Mouse (Mus musculus): ENCODE measurements at regions not wholly inside any gene's neighbourhood (a gene's known extent, or its start where the extent isn't known, plus 50 kb on each side); places are given as distances from the start of the nearest gene placed in this dataset.

DNA sequence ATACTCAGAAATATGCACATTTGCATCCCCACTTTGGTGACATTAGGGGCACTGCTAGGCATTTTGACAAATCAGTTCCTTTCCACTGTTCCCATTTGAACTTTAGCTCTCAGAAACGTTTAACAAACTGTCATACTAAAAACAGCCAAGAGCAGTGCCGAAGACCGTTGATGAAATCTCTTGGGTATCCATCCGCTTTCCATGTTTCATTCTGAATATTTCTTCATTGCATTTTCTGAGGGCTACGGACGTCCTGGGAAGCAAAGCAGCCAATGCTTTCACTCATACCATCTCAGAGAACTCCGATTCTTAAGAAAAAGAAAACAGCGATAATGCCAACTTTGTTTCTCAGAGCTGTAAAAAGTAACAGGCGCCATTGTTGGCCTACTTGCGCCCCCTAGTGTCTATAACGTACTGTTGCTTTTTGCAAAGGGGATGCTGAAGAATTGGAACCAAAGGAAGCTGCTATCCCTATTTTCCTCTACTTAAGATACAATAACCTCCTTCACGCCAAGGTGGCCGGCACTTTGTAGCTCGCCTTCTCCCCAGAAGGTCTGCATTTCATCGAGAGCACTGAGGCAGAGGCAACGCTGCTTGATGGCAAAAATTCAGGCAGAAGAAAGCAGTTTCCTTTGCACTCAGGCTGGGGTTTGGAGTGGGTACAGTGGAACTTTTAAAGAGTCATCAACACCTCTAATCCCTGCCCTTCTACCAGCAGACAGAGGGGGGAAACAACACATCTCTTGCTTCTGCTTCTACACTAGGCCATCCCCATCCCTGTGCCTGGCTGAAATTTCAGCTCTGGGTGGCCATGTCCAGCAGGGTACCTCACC lies 163.1 kb upstream of the Spred2 start:
- peak; percentile 89 for TF ChIP-seq CTCF (IDR thresholded peaks at IDR 0.05)
- 0 out of 2 replicates have a peak, but pooled peaks have one; percentile 8 for TF ChIP-seq EP300 (IDR thresholded peaks at IDR 0.05)
- DNase-seq (ENCODE audit: low spot score) (peak; percentile 87), ATAC-seq (peak; percentile 47)
- WGBS = 11% methylated on average over 16 of the region's 16 CpGs
- H3K4me2 ChIP-seq (replicated peaks; ENCODE audit: low read depth, low read length) = peak overlapping the region; percentile 44
- peak overlapping the region; percentile 14; the same call in 1 of the 2 replicates for H3K4me3 ChIP-seq (ENCODE audit: low read depth, low read length)
- H3K36me3 ChIP-seq (ENCODE audit: insufficient read depth, low read length) = no peaks in the 10 kb centered on the region
- H3K27ac ChIP-seq (ENCODE audit: low read length) = no peak overlapping the region
- no peaks in the 10 kb centered on the region for H3K9me3 ChIP-seq (ENCODE audit: low read length)
- no peaks in the 10 kb centered on the region for H3K27me3 ChIP-seq (replicated peaks; ENCODE audit: insufficient read depth, low read length)
- H3K9ac ChIP-seq (replicated peaks; ENCODE audit: low read depth) = no peak overlapping the region
- no peaks in the 10 kb centered on the region for H3K4me1 ChIP-seq (ENCODE audit: insufficient read depth, low read depth, low read length)

DNA sequence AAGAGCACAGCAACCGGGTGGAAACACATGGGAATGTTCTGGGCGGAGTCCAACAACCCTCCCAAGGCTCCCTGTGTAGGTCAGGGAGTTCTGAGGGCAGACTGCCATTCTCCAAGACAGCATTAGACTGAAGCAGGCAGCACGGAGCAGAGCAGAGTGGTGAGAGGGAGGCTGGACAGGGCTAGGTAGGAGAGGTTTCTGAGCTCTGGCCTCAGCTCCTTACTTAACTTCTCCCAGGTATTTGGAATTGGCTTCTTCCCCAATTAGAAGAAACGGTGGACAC lies 162.5 kb upstream of the Spred2 start:
- Histone ChIP-seq H3K4me3 (ENCODE audit: low read depth, low read length) (no peak overlapping the region), H3K9me3 (ENCODE audit: low read length) (no peaks in the 10 kb centered on the region), H3K27me3 (replicated peaks; ENCODE audit: insufficient read depth, low read length) (no peaks in the 10 kb centered on the region), H3K36me3 (ENCODE audit: insufficient read depth, low read length) (no peaks in the 10 kb centered on the region), H3K9ac (replicated peaks; ENCODE audit: low read depth) (no peak overlapping the region), H3K4me1 (ENCODE audit: insufficient read depth, low read depth, low read length) (no peaks in the 10 kb centered on the region), H3K27ac (ENCODE audit: low read length) (no peak overlapping the region), H3K4me2 (replicated peaks; ENCODE audit: low read depth, low read length) (no peak overlapping the region)
- DNase-seq (ENCODE audit: low spot score) (no peak), ATAC-seq (no peak)
- TF ChIP-seq EP300 (IDR thresholded peaks at IDR 0.05) (no peak), CTCF (IDR thresholded peaks at IDR 0.05) (no peak)
- WGBS = 51% methylated on average over 4 of the region's 4 CpGs

DNA sequence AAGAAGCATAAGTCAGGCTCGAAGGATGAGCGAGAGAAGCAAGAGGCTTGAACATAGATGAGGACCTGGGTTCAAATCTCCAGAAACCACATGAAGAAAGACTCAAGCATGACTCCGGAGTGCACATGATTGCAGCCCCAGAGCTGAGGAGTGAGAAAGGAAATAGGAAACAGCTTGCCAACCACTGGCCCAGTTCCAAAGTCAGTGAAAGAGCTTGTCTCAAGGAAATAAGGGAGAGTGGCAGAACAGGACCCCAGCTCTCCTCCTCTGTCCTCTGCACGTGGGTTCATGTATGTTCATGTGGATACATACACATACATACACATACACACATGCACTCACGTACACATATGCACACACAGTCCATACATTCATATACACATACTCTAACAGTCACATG lies 156.9 kb upstream of the Spred2 start:
- WGBS = 72% methylated on average over 5 of the region's 5 CpGs
- Histone ChIP-seq H3K4me1 (ENCODE audit: insufficient read depth, low read depth, low read length) (no peaks in the 10 kb centered on the region), H3K27me3 (replicated peaks; ENCODE audit: insufficient read depth, low read length) (no peaks in the 10 kb centered on the region), H3K4me3 (ENCODE audit: low read depth, low read length) (no peak overlapping the region), H3K36me3 (ENCODE audit: insufficient read depth, low read length) (no peaks in the 10 kb centered on the region), H3K9ac (replicated peaks; ENCODE audit: low read depth) (no peak overlapping the region), H3K27ac (ENCODE audit: low read length) (no peak overlapping the region), H3K9me3 (ENCODE audit: low read length) (no peaks in the 10 kb centered on the region), H3K4me2 (replicated peaks; ENCODE audit: low read depth, low read length) (no peak overlapping the region)
- DNase-seq (ENCODE audit: low spot score) = no peak
- TF ChIP-seq CTCF (IDR thresholded peaks at IDR 0.05) = no peak
- TF ChIP-seq EP300 (IDR thresholded peaks at IDR 0.05) = no peak
- no peak for ATAC-seq

DNA sequence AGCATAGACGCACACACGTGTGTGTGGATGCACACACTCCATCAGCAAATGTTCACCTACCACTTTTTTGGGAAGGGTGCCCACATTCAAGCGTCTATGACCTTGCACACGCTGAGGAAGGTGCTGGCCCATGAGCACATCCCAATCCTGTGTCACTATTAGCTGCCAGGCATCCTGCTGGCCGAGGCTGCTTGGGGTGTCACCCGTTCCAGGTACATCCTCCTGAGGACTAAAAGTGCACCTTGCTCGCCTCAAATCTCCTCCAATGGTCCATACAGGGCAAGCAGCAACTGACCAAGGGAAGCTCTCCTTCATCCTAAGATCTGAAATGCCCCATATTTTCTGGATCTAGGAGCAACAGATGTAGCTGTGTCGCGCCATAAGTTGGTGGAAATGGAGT lies 156.3 kb upstream of the Spred2 start:
- H3K36me3 ChIP-seq (ENCODE audit: insufficient read depth, low read length) = no peaks in the 10 kb centered on the region
- H3K4me3 ChIP-seq (ENCODE audit: low read depth, low read length) = no peak overlapping the region
- no peaks in the 10 kb centered on the region for H3K27me3 ChIP-seq (replicated peaks; ENCODE audit: insufficient read depth, low read length)
- no peaks in the 10 kb centered on the region for H3K9me3 ChIP-seq (ENCODE audit: low read length)
- H3K4me2 ChIP-seq (replicated peaks; ENCODE audit: low read depth, low read length) = no peak overlapping the region
- 87% methylated on average over 9 of the region's 9 CpGs for WGBS
- ATAC-seq = no peak
- no peak overlapping the region for H3K27ac ChIP-seq (ENCODE audit: low read length)
- TF ChIP-seq CTCF (IDR thresholded peaks at IDR 0.05) (no peak), EP300 (IDR thresholded peaks at IDR 0.05) (no peak)
- no peak overlapping the region for H3K9ac ChIP-seq (replicated peaks; ENCODE audit: low read depth)
- H3K4me1 ChIP-seq (ENCODE audit: insufficient read depth, low read depth, low read length) = no peaks in the 10 kb centered on the region
- DNase-seq (ENCODE audit: low spot score) = no peak

DNA sequence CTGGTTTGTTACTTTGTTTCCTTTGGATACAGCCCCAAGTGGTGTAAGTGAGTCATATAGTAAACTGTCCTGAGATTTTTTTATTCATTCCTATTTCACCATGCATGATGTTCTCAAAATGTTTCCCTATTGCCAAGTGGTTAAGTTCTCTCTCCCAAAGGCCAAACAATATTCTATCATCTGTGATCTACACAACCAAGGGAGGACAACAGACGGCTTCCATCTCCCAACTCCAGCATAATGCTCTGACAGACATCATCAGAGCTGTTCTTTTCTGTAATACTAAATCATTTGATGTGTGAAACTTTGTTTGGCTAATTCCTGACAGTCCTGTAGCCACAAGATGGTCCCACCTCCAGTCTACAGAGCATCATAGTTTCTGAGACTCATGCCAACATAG lies 155.2 kb upstream of the Spred2 start:
- ATAC-seq = peak; percentile 73
- Histone ChIP-seq H3K9me3 (ENCODE audit: low read length) (no peaks in the 10 kb centered on the region), H3K4me2 (replicated peaks; ENCODE audit: low read depth, low read length) (no peak overlapping the region), H3K4me3 (ENCODE audit: low read depth, low read length) (no peak overlapping the region), H3K27me3 (replicated peaks; ENCODE audit: insufficient read depth, low read length) (no peaks in the 10 kb centered on the region), H3K27ac (ENCODE audit: low read length) (no peak overlapping the region), H3K4me1 (ENCODE audit: insufficient read depth, low read depth, low read length) (no peaks in the 10 kb centered on the region), H3K9ac (replicated peaks; ENCODE audit: low read depth) (no peak overlapping the region), H3K36me3 (ENCODE audit: insufficient read depth, low read length) (no peaks in the 10 kb centered on the region)
- DNase-seq (ENCODE audit: low spot score) = peak; percentile 75
- WGBS = 59% methylated on average over 1 of the region's 1 CpGs
- TF ChIP-seq EP300 (IDR thresholded peaks at IDR 0.05) (0 out of 2 replicates have a peak, but pooled peaks have one; percentile 32), CTCF (IDR thresholded peaks at IDR 0.05) (no peak)

DNA sequence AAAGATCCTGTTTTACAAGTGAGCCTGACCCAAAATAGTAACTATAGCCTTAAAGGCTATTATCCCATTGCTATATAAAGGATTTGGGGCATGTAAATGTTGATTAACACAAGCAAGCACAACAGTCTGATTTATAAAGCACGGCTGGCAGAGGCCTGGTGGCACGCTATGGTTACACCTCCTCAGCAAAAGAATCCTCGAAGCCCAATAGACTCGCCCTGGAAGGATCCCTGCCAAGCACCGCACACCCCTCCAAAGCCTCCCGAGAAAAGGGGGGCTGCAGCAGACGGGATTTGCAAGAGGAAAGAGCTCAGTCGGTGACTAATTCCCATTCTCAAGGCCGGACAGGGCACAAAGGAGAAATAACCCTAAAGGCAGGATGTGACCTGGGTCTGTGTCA lies 150.2 kb upstream of the Spred2 start:
- peaks cover 10% of the 10 kb centered on the region; the same call in 1 of the 2 replicates for H3K4me1 ChIP-seq (ENCODE audit: insufficient read depth, low read depth, low read length)
- no peak overlapping the region for H3K9ac ChIP-seq (replicated peaks; ENCODE audit: low read depth)
- ATAC-seq (no peak), DNase-seq (ENCODE audit: low spot score) (no peak)
- H3K4me3 ChIP-seq (ENCODE audit: low read depth, low read length) = no peak overlapping the region
- TF ChIP-seq CTCF (IDR thresholded peaks at IDR 0.05) (no peak), EP300 (IDR thresholded peaks at IDR 0.05) (no peak)
- 39% methylated on average over 9 of the region's 9 CpGs for WGBS
- no peak overlapping the region for H3K27ac ChIP-seq (ENCODE audit: low read length)
- no peaks in the 10 kb centered on the region for H3K9me3 ChIP-seq (ENCODE audit: low read length)
- no peak overlapping the region for H3K4me2 ChIP-seq (replicated peaks; ENCODE audit: low read depth, low read length)
- no peaks in the 10 kb centered on the region for H3K36me3 ChIP-seq (ENCODE audit: insufficient read depth, low read length)
- no peaks in the 10 kb centered on the region for H3K27me3 ChIP-seq (replicated peaks; ENCODE audit: insufficient read depth, low read length)
